9 mouse cellular contexts compared by ENCODE assay signal in the genomic region with DNA sequence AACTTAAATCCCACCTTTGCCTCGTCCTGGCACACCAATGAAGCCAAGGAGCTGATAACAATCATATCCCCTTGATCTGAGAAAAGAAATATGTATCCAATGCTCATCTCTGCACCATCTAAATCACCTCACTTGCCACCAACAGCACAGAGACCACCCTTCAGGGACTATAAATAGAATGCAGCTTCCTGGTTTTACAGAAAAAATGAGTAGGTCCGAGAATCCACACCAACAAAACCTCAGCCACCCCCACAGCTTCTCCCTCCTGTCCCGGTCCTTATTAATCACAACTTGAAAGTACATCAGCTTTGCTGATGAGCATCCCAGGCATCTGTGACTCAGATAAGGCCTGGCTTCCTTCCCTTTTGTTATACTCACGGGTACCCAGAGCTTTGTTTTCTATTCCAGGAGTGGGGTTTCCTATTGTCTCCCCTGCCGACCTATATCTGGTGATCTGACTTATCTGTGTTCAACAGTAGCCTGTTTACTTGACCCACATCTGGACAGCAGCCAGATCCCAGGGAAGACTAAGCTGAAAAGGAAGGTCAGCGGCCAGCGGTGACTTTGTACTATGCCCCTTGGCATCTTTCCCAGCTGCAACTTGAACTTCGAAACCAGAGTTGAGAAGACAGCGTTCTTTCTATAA. TPM values are rescaled to one million over a fixed set of nuclear protein-coding genes. Genes with fewer than 3 reads are reported as not detected.
DNase-seq lines count a peak whose midpoint lies in the region; ATAC-seq and TF ChIP-seq lines count a peak whose summit lies in the region.
"Had no signal": no experiment of that assay in that cellular context is flagged by ENCODE, and none has a peak within 500 bp of the region (broad histone marks: within the 10 kb centered on the region; RNA-seq: fewer than 3 reads in every experiment).

No protein-coding gene starts in this region.

- H3K27ac ChIP-seq in midbrain, embryonic 14.5 days (replicated peaks; ENCODE audit: low read depth, low read length): no peak overlapping the region
- H3K27ac ChIP-seq in midbrain, embryonic 11.5 days (ENCODE audit: low read depth, low read length): no peak overlapping the region
- 0 out of 2 replicates have a peak overlapping the region, but pooled peaks have one; percentile 20 for H3K27ac ChIP-seq in liver, embryonic 16.5 days (ENCODE audit: low read length)
- no peak overlapping the region for H3K27ac ChIP-seq in layer of hippocampus, adult 2 months
- H3K27ac ChIP-seq: hindbrain, embryonic 15.5 days had no signal

- intact Hi-C loops in heart, postnatal 25 days (cut with DNase I): no loop called here

- H3K36me3 ChIP-seq in midbrain, embryonic 14.5 days (ENCODE audit: control insufficient read depth, insufficient read depth, low read length): no peaks in the 10 kb centered on the region
- no peaks in the 10 kb centered on the region for H3K36me3 ChIP-seq in midbrain, embryonic 11.5 days (ENCODE audit: control insufficient read depth, insufficient read depth, low read length)
- H3K36me3 ChIP-seq in liver, embryonic 16.5 days (ENCODE audit: control insufficient read depth, insufficient read depth): no peaks in the 10 kb centered on the region
- H3K36me3 ChIP-seq: hindbrain, embryonic 15.5 days had no signal

- no peaks in the 10 kb centered on the region for H3K27me3 ChIP-seq in midbrain, embryonic 14.5 days (ENCODE audit: control insufficient read depth, insufficient read depth, low read length)
- no peaks in the 10 kb centered on the region for H3K27me3 ChIP-seq in midbrain, embryonic 11.5 days (ENCODE audit: control insufficient read depth, insufficient read depth, low read length)
- H3K27me3 ChIP-seq in liver, embryonic 16.5 days (ENCODE audit: control insufficient read depth, insufficient read depth, low read depth, low read length): no peaks in the 10 kb centered on the region
- H3K27me3 ChIP-seq: hindbrain, embryonic 15.5 days had no signal

- ATAC-seq in midbrain, embryonic 14.5 days (ENCODE audit: low FRiP score, low TSS enrichment): no peak
- ATAC-seq in midbrain, embryonic 11.5 days (ENCODE audit: low FRiP score): no peak
- peak; percentile 86 for ATAC-seq in liver, embryonic 16.5 days (ENCODE audit: low read depth)

- H3K9ac ChIP-seq in midbrain, embryonic 14.5 days (replicated peaks; ENCODE audit: low read length): no peak overlapping the region
- no peak overlapping the region for H3K9ac ChIP-seq in midbrain, embryonic 11.5 days (ENCODE audit: low read length)
- no peak overlapping the region for H3K9ac ChIP-seq in liver, embryonic 16.5 days (ENCODE audit: low read depth, low read length)
- H3K9ac ChIP-seq: hindbrain, embryonic 15.5 days had no signal

- H3K4me1 ChIP-seq in midbrain, embryonic 14.5 days (ENCODE audit: control insufficient read depth, insufficient read depth, low read length): no peaks in the 10 kb centered on the region
- H3K4me1 ChIP-seq in midbrain, embryonic 11.5 days (ENCODE audit: control insufficient read depth, insufficient read depth, low read length): no peaks in the 10 kb centered on the region
- peaks cover 4% of the 10 kb centered on the region for H3K4me1 ChIP-seq in liver, embryonic 16.5 days (ENCODE audit: control insufficient read depth, low read depth, low read length)
- H3K4me1 ChIP-seq: hindbrain, embryonic 15.5 days had no signal

- no peak overlapping the region for H3K4me3 ChIP-seq in midbrain, embryonic 14.5 days (replicated peaks; ENCODE audit: low read depth, low read length)
- H3K4me3 ChIP-seq in midbrain, embryonic 11.5 days (ENCODE audit: low read depth, low read length): no peak overlapping the region
- H3K4me3 ChIP-seq in liver, embryonic 16.5 days (ENCODE audit: low read depth, low read length): no peak overlapping the region
- H3K4me3 ChIP-seq in layer of hippocampus, adult 2 months: no peak overlapping the region
- H3K4me3 ChIP-seq: hindbrain, embryonic 15.5 days had no signal

- peak; percentile 25 for DNase-seq in midbrain, embryonic 14.5 days
- DNase-seq in midbrain, embryonic 11.5 days (ENCODE audit: low spot score, missing footprints): no peak
- peak; percentile 7 for DNase-seq in embryo, embryonic 10.5 days (ENCODE audit: low spot score)
- DNase-seq in heart, postnatal 25 days (ENCODE audit: low spot score): peak; percentile 76
- peak; percentile 75 for DNase-seq in testis, postnatal 14 days (ENCODE audit: low spot score)
- DNase-seq in thymus, postnatal 0 days (ENCODE audit: low spot score): no peak
- no peak for DNase-seq in layer of hippocampus, adult 2 months (ENCODE audit: low spot score in 2 of 2)

- no peak for TF ChIP-seq CTCF in layer of hippocampus, adult 2 months (conservative IDR thresholded peaks at IDR 0.05)

- no peak overlapping the region for H3K4me2 ChIP-seq in midbrain, embryonic 14.5 days (ENCODE audit: low read length)
- no peak overlapping the region for H3K4me2 ChIP-seq in midbrain, embryonic 11.5 days
- no peak overlapping the region for H3K4me2 ChIP-seq in liver, embryonic 16.5 days (ENCODE audit: low read depth, low read length)
- H3K4me2 ChIP-seq: hindbrain, embryonic 15.5 days had no signal

- WGBS in midbrain, embryonic 14.5 days: 66% methylated on average over 9 of the region's 9 CpGs
- 70% methylated on average over 9 of the region's 9 CpGs for WGBS in midbrain, embryonic 11.5 days
- WGBS in liver, embryonic 16.5 days (ENCODE audit: insufficient replicate concordance): 11% methylated on average over 9 of the region's 9 CpGs

- H3K9me3 ChIP-seq in midbrain, embryonic 14.5 days (ENCODE audit: control insufficient read depth, low read length): no peaks in the 10 kb centered on the region
- no peaks in the 10 kb centered on the region for H3K9me3 ChIP-seq in midbrain, embryonic 11.5 days (ENCODE audit: control insufficient read depth, low read length)
- H3K9me3 ChIP-seq in liver, embryonic 16.5 days (replicated peaks; ENCODE audit: control insufficient read depth, low read length): no peaks in the 10 kb centered on the region
- H3K9me3 ChIP-seq: hindbrain, embryonic 15.5 days had no signal

RNA-seq across cellular contexts. Expression of a gene that starts 7.0 kb away (rescaled TPM):
- polyA plus RNA-seq in midbrain, embryonic 14.5 days (2014; fragmentation: Nextera tagmentation; extraction: Ambion mirVana): 67.4 and 86.3 TPM in 2 replicates
- polyA plus RNA-seq in midbrain, embryonic 11.5 days (2014; fragmentation: Nextera tagmentation; extraction: Ambion mirVana): 47.6 and 49.6 TPM in 2 replicates
- total RNA-seq in heart, postnatal 25 days (2021): 10 to 100 TPM; 56.0 to 60.9 TPM
- 36.9 and 38.6 TPM in 2 replicates for polyA plus RNA-seq in liver, embryonic 16.5 days (2015; fragmentation: Nextera tagmentation; extraction: Ambion mirVana)
- 57.1 and 60.3 TPM in 2 replicates for polyA plus RNA-seq in thymus, postnatal 0 days (2015; fragmentation: Nextera tagmentation; extraction: Ambion mirVana)
- 10 to 100 TPM; 81.1 to 96.3 TPM for total RNA-seq in layer of hippocampus, adult 2 months (2021)

RNA-seq across cellular contexts. Expression of a gene that starts 23.7 kb away (rescaled TPM):
- not detected in 2 replicates for polyA plus RNA-seq in midbrain, embryonic 14.5 days (2014; fragmentation: Nextera tagmentation; extraction: Ambion mirVana)
- 0.04 and 0.07 TPM in 2 replicates for polyA plus RNA-seq in midbrain, embryonic 11.5 days (2014; fragmentation: Nextera tagmentation; extraction: Ambion mirVana)
- total RNA-seq in heart, postnatal 25 days (2021): under 1 TPM in 1 of 2 experiments, not detected in 1; 0.08 TPM
- polyA plus RNA-seq in liver, embryonic 16.5 days (2015; fragmentation: Nextera tagmentation; extraction: Ambion mirVana): 0.04 and 0.14 TPM in 2 replicates
- polyA plus RNA-seq in thymus, postnatal 0 days (2015; fragmentation: Nextera tagmentation; extraction: Ambion mirVana): 0.05 TPM in 1 of 2 replicates, not detected in the other
- not detected for total RNA-seq in layer of hippocampus, adult 2 months (2021)
- polyA plus RNA-seq: hindbrain, embryonic 15.5 days had no signal

RNA-seq across cellular contexts. Expression of a gene that starts 36.7 kb away (rescaled TPM):
- 670 and 732 TPM in 2 replicates for polyA plus RNA-seq in midbrain, embryonic 14.5 days (2014; fragmentation: Nextera tagmentation; extraction: Ambion mirVana)
- 841 and 881 TPM in 2 replicates for polyA plus RNA-seq in midbrain, embryonic 11.5 days (2014; fragmentation: Nextera tagmentation; extraction: Ambion mirVana)
- total RNA-seq in heart, postnatal 25 days (2021): 100 to 1,000 TPM; 612 to 679 TPM
- polyA plus RNA-seq in liver, embryonic 16.5 days (2015; fragmentation: Nextera tagmentation; extraction: Ambion mirVana): 457 and 528 TPM in 2 replicates
- 1,221 and 1,303 TPM in 2 replicates for polyA plus RNA-seq in thymus, postnatal 0 days (2015; fragmentation: Nextera tagmentation; extraction: Ambion mirVana)
- total RNA-seq in layer of hippocampus, adult 2 months (2021): 100 to 1,000 TPM; 766 to 781 TPM

Comparison
In these comparisons a context has a peak if more than half of its experiments do, and no peak if none do; other contexts are left out.
1. DNase-seq: peak in midbrain, embryonic 14.5 days (single experiment), embryo, embryonic 10.5 days (single experiment), heart, postnatal 25 days (single experiment) and testis, postnatal 14 days (single experiment); none in midbrain, embryonic 11.5 days (single experiment), thymus, postnatal 0 days (single experiment) and layer of hippocampus, adult 2 months (0 of 2).